Mouse (Mus musculus) brown adipose tissue, adult 24 weeks (tissue): ENCODE results near the gene Faf2. TPM values are rescaled to one million over a fixed set of nuclear protein-coding genes. Genes with fewer than 3 reads are reported as not detected.
"Not testable (repeated sequence)": the region's sequence is repeated elsewhere in the genome, so short reads cannot be mapped to it uniquely, and the experiment has no call there.

Experiments used
- H3K27ac ChIP-seq: fragments of 200-500 bp; replicated peaks from 2 replicates; pipeline ENCODE4 v1.5.1; 2012; ENCODE audit warnings: low read depth, mild to moderate bottlenecking, low read length
- H3K4me1 ChIP-seq: fragments of 200-500 bp; 2 replicates; pipeline ENCODE4 v1.6.1; 2012; ENCODE audit warnings: low read length, mixed read lengths; ENCODE audit not compliant: control insufficient read depth, insufficient read depth, insufficient read length
- H3K4me3 ChIP-seq: fragments of 200-500 bp; 2 replicates; pipeline ENCODE4 v1.5.1; 2012; ENCODE audit warnings: low read depth, mild to moderate bottlenecking, low read length, moderate library complexity; ENCODE audit not compliant: insufficient read depth
- polyA plus RNA-seq: library from polyadenylated mRNA; stranded (reverse); fragments of >200 nt; gene quantifications from 2 replicates; pipeline ENCODE4 v1.2.4, GENCODE M21; 2012; ENCODE audit not compliant: missing spikeins, insufficient read depth, insufficient read length

Gene Faf2
- polyA plus RNA-seq, 1 experiment = 26.1 TPM

GRCm38 (mm10) chr13:54596107-54596690 lies 25.4 kb upstream of the Faf2 start:
- H3K27ac ChIP-seq = no peak overlapping the region; the same call in 1 of the 2 replicates
- H3K4me3 ChIP-seq = no peak overlapping the region
- peaks cover 9% of the 10 kb centered on the region for H3K4me1 ChIP-seq

- Histone ChIP-seq H3K27ac (no peak overlapping the region), H3K4me1 (peaks cover 6% of the 10 kb centered on the region), H3K4me3 (no peak overlapping the region)
Measured at GRCm38 (mm10) chr13:54596870-54597269, 24.7 kb upstream of the Faf2 start.

GRCm38 (mm10) chr13:54598622-54599143 lies 22.9 kb upstream of the Faf2 start:
- Histone ChIP-seq H3K27ac (no peak overlapping the region), H3K4me1 (peaks cover 8% of the 10 kb centered on the region), H3K4me3 (no peak overlapping the region)

GRCm38 (mm10) chr13:54602639-54603111 lies 18.9 kb upstream of the Faf2 start:
- H3K4me1 ChIP-seq = peaks cover 7% of the 10 kb centered on the region
- H3K27ac ChIP-seq = no peak overlapping the region
- H3K4me3 ChIP-seq = no peak overlapping the region

- H3K4me3 ChIP-seq = no peak overlapping the region
- H3K4me1 ChIP-seq = peaks cover 7% of the 10 kb centered on the region
Measured at GRCm38 (mm10) chr13:54603501-54603900, 18.1 kb upstream of the Faf2 start.

GRCm38 (mm10) chr13:54604221-54604620 lies 17.4 kb upstream of the Faf2 start:
- H3K4me1 ChIP-seq = peaks cover 7% of the 10 kb centered on the region
- H3K27ac ChIP-seq = peak overlapping the region; percentile 89; the same call in 1 of the 2 replicates
- H3K4me3 ChIP-seq = no peak overlapping the region

More at GRCm38 (mm10) chr13:54603501-54603900, 18.1 kb upstream of the Faf2 start:
- no peak overlapping the region for H3K27ac ChIP-seq

- H3K4me3 ChIP-seq = no peak overlapping the region; the same call in 1 of the 2 replicates
- H3K27ac ChIP-seq = peak overlapping the region; percentile 89
- H3K4me1 ChIP-seq = peaks cover 10% of the 10 kb centered on the region
Measured at GRCm38 (mm10) chr13:54605426-54605825, 16.2 kb upstream of the Faf2 start.

- Histone ChIP-seq H3K4me1 (peaks cover 10% of the 10 kb centered on the region), H3K27ac (no peak overlapping the region), H3K4me3 (no peak overlapping the region)
Measured at GRCm38 (mm10) chr13:54607204-54607603, 14.4 kb upstream of the Faf2 start.

- H3K4me3 ChIP-seq = no peak overlapping the region
- H3K27ac ChIP-seq = no peak overlapping the region
- peaks cover 10% of the 10 kb centered on the region for H3K4me1 ChIP-seq
Measured at GRCm38 (mm10) chr13:54608002-54608401, 13.6 kb upstream of the Faf2 start.

- Histone ChIP-seq H3K4me1 (peaks cover 8% of the 10 kb centered on the region), H3K27ac (peak overlapping the region; percentile 8; the same call in 1 of the 2 replicates), H3K4me3 (peak overlapping the region; percentile 8; the same call in 1 of the 2 replicates)
Measured at GRCm38 (mm10) chr13:54608666-54609065, 12.9 kb upstream of the Faf2 start.

- Histone ChIP-seq H3K4me1 (peaks cover 3% of the 10 kb centered on the region), H3K4me3 (peak overlapping the region; percentile 8; the same call in 1 of the 2 replicates), H3K27ac (no peak overlapping the region)
Measured at GRCm38 (mm10) chr13:54609301-54609700, 12.3 kb upstream of the Faf2 start.

- Histone ChIP-seq H3K27ac (peak overlapping the region; percentile 75), H3K4me1 (peaks cover 3% of the 10 kb centered on the region; the same call in 1 of the 2 replicates), H3K4me3 (peak overlapping the region; percentile 80)
Measured at GRCm38 (mm10) chr13:54610613-54610971, 11.0 kb upstream of the Faf2 start.

- peak within 1 kb of the TSS; percentile 87 for H3K27ac ChIP-seq
- H3K4me1 ChIP-seq = peaks cover 3% of the 10 kb centered on the region; the same call in 1 of the 2 replicates
- H3K4me3 ChIP-seq = peak within 1 kb of the TSS; percentile 80
Measured at GRCm38 (mm10) chr13:54610972-54611754, 10.4 kb upstream of the Faf2 start, which contains the start of gene Cltb. Cltb (minus strand) TSS chr13:54611344.

GRCm38 (mm10) chr13:54613141-54613540 lies 8.4 kb upstream of the Faf2 start:
- not testable (repeated sequence) for H3K27ac ChIP-seq, H3K4me1 ChIP-seq, H3K4me3 ChIP-seq

GRCm38 (mm10) chr13:54616307-54616706 lies 5.3 kb upstream of the Faf2 start:
- Histone ChIP-seq H3K4me3 (no peak overlapping the region), H3K27ac (no peak overlapping the region), H3K4me1 (no peaks in the 10 kb centered on the region)
